Comparison of ENCODE assay signal across 21 mouse cellular contexts in genomic region chr10:23004768-23005167, GRCm38 (mm10).
A peak's percentile ranks its signal among the peaks of the same experiment; 100 is the strongest.
DNase-seq lines count a peak whose midpoint lies in the region; ATAC-seq and TF ChIP-seq lines count a peak whose summit lies in the region.
"Had no signal": no experiment of that assay in that cellular context is flagged by ENCODE, and none has a peak within 500 bp of the region (broad histone marks: within the 10 kb centered on the region; RNA-seq: fewer than 3 reads in every experiment).

No protein-coding gene starts in this region.

- H3K27me3 ChIP-seq in forebrain, postnatal 0 days (ENCODE audit: insufficient read depth, low read length), result no peaks in the 10 kb centered on the region
- H3K27me3 ChIP-seq in forebrain, embryonic 15.5 days, result no peaks in the 10 kb centered on the region
- H3K27me3 ChIP-seq in midbrain, embryonic 14.5 days (ENCODE audit: control insufficient read depth, insufficient read depth, low read length), result no peaks in the 10 kb centered on the region
- no peaks in the 10 kb centered on the region for H3K27me3 ChIP-seq in midbrain, embryonic 13.5 days
- H3K27me3 ChIP-seq in neural tube, embryonic 14.5 days (ENCODE audit: control insufficient read depth, insufficient read depth, low read length), result no peaks in the 10 kb centered on the region
- H3K27me3 ChIP-seq: forebrain, embryonic 13.5 days; heart, embryonic 12.5 days; heart, embryonic 15.5 days; hindbrain, embryonic 12.5 days had no signal

- TF ChIP-seq CTCF in forebrain, postnatal 0 days (IDR thresholded peaks at IDR 0.05; ENCODE audit: low read depth), result no peak

- H3K27ac ChIP-seq in forebrain, postnatal 0 days (ENCODE audit: low read depth, low read length), result no peak overlapping the region
- H3K27ac ChIP-seq in forebrain, embryonic 15.5 days (replicated peaks), result no peak overlapping the region
- H3K27ac ChIP-seq in midbrain, embryonic 14.5 days (replicated peaks; ENCODE audit: low read depth, low read length), result no peak overlapping the region
- no peak overlapping the region for H3K27ac ChIP-seq in midbrain, embryonic 13.5 days
- H3K27ac ChIP-seq in neural tube, embryonic 14.5 days (ENCODE audit: low read depth, low read length), result no peak overlapping the region
- H3K27ac ChIP-seq: forebrain, embryonic 10.5 days; forebrain, embryonic 13.5 days; hindbrain, embryonic 12.5 days had no signal

- ATAC-seq in forebrain, postnatal 0 days, result 0 out of 2 replicates have a peak, but pooled peaks have one; percentile 47
- ATAC-seq in forebrain, embryonic 15.5 days (replicated peaks), result no peak
- ATAC-seq in midbrain, embryonic 14.5 days (ENCODE audit: low FRiP score, low TSS enrichment), result no peak
- ATAC-seq in midbrain, embryonic 13.5 days, result no peak
- 0 out of 2 replicates have a peak, but pooled peaks have one; percentile 31 for ATAC-seq in neural tube, embryonic 14.5 days (ENCODE audit: low read depth)
- ATAC-seq: activated CD4-positive, CD25-positive, alpha-beta regulatory T cell, adult 4 months; forebrain, embryonic 13.5 days had no signal

- no peak overlapping the region for H3K4me3 ChIP-seq in forebrain, postnatal 0 days (ENCODE audit: low read depth, low read length)
- H3K4me3 ChIP-seq in forebrain, embryonic 15.5 days, result no peak overlapping the region
- no peak overlapping the region for H3K4me3 ChIP-seq in midbrain, embryonic 14.5 days (replicated peaks; ENCODE audit: low read depth, low read length)
- H3K4me3 ChIP-seq in midbrain, embryonic 13.5 days (replicated peaks), result no peak overlapping the region
- no peak overlapping the region for H3K4me3 ChIP-seq in neural tube, embryonic 14.5 days (ENCODE audit: low read depth, low read length)
- H3K4me3 ChIP-seq: forebrain, embryonic 10.5 days; forebrain, embryonic 13.5 days; heart, embryonic 12.5 days; heart, embryonic 15.5 days; hindbrain, embryonic 12.5 days had no signal

- H3K9ac ChIP-seq in forebrain, postnatal 0 days, result no peak overlapping the region
- H3K9ac ChIP-seq in forebrain, embryonic 15.5 days (replicated peaks), result no peak overlapping the region
- H3K9ac ChIP-seq in midbrain, embryonic 14.5 days (replicated peaks; ENCODE audit: low read length), result no peak overlapping the region
- no peak overlapping the region for H3K9ac ChIP-seq in midbrain, embryonic 13.5 days (replicated peaks)
- H3K9ac ChIP-seq in neural tube, embryonic 14.5 days (replicated peaks; ENCODE audit: low read depth, low read length), result no peak overlapping the region
- H3K9ac ChIP-seq: forebrain, embryonic 13.5 days; heart, embryonic 12.5 days; heart, embryonic 15.5 days; hindbrain, embryonic 12.5 days had no signal

- no peak overlapping the region for H3K4me2 ChIP-seq in forebrain, postnatal 0 days (ENCODE audit: low read depth)
- H3K4me2 ChIP-seq in forebrain, embryonic 15.5 days (replicated peaks), result no peak overlapping the region
- no peak overlapping the region for H3K4me2 ChIP-seq in midbrain, embryonic 14.5 days (ENCODE audit: low read length)
- no peak overlapping the region for H3K4me2 ChIP-seq in midbrain, embryonic 13.5 days (replicated peaks)
- H3K4me2 ChIP-seq in neural tube, embryonic 14.5 days (ENCODE audit: low read depth, low read length), result no peak overlapping the region
- H3K4me2 ChIP-seq: forebrain, embryonic 13.5 days; heart, embryonic 12.5 days; heart, embryonic 15.5 days; hindbrain, embryonic 12.5 days had no signal

- no peaks in the 10 kb centered on the region for H3K36me3 ChIP-seq in forebrain, postnatal 0 days (ENCODE audit: insufficient read depth)
- no peaks in the 10 kb centered on the region for H3K36me3 ChIP-seq in forebrain, embryonic 15.5 days
- H3K36me3 ChIP-seq in midbrain, embryonic 14.5 days (ENCODE audit: control insufficient read depth, insufficient read depth, low read length), result no peaks in the 10 kb centered on the region
- H3K36me3 ChIP-seq in midbrain, embryonic 13.5 days, result no peaks in the 10 kb centered on the region
- H3K36me3 ChIP-seq in neural tube, embryonic 14.5 days (ENCODE audit: control insufficient read depth, insufficient read depth, low read length), result no peaks in the 10 kb centered on the region
- H3K36me3 ChIP-seq: forebrain, embryonic 10.5 days; heart, embryonic 12.5 days; heart, embryonic 15.5 days; hindbrain, embryonic 12.5 days had no signal

- no peak for DNase-seq in forebrain, postnatal 0 days
- DNase-seq in midbrain, embryonic 14.5 days, result peak; percentile 33
- no peak for DNase-seq in neural tube, embryonic 10.5 days (ENCODE audit: extremely low spot score, low spot score)
- DNase-seq: adrenal gland, adult 8-10 months; adrenal gland, postnatal 25 days; cerebellum, adult 18-20 months; cerebellum, adult 9-10 months; cerebellum, postnatal 14 days; gastrocnemius, postnatal 25 days; heart, adult 18-20 months; heart, postnatal 10 days; heart, postnatal 36 days had no signal

- no peaks in the 10 kb centered on the region for H3K9me3 ChIP-seq in forebrain, postnatal 0 days (ENCODE audit: low read length)
- H3K9me3 ChIP-seq in forebrain, embryonic 15.5 days, result no peaks in the 10 kb centered on the region
- no peaks in the 10 kb centered on the region for H3K9me3 ChIP-seq in midbrain, embryonic 14.5 days (ENCODE audit: control insufficient read depth, low read length)
- H3K9me3 ChIP-seq in midbrain, embryonic 13.5 days, result no peaks in the 10 kb centered on the region
- no peaks in the 10 kb centered on the region for H3K9me3 ChIP-seq in neural tube, embryonic 14.5 days (ENCODE audit: control insufficient read depth, low read length)
- H3K9me3 ChIP-seq: forebrain, embryonic 10.5 days; forebrain, embryonic 13.5 days; heart, embryonic 12.5 days; heart, embryonic 15.5 days; hindbrain, embryonic 12.5 days had no signal

- WGBS in forebrain, postnatal 0 days, result 78% methylated on average over 1 of the region's 1 CpGs
- 82% methylated on average over 1 of the region's 1 CpGs for WGBS in forebrain, embryonic 15.5 days
- 77% methylated on average over 1 of the region's 1 CpGs for WGBS in midbrain, embryonic 14.5 days
- WGBS in midbrain, embryonic 13.5 days, result 73% methylated on average over 1 of the region's 1 CpGs
- WGBS in neural tube, embryonic 14.5 days, result 80% methylated on average over 1 of the region's 1 CpGs

- H3K4me1 ChIP-seq in forebrain, postnatal 0 days (ENCODE audit: insufficient read depth), result no peaks in the 10 kb centered on the region
- peaks cover 3% of the 10 kb centered on the region for H3K4me1 ChIP-seq in forebrain, embryonic 15.5 days
- no peaks in the 10 kb centered on the region for H3K4me1 ChIP-seq in midbrain, embryonic 14.5 days (ENCODE audit: control insufficient read depth, insufficient read depth, low read length)
- H3K4me1 ChIP-seq in midbrain, embryonic 13.5 days (replicated peaks), result no peaks in the 10 kb centered on the region
- no peaks in the 10 kb centered on the region for H3K4me1 ChIP-seq in neural tube, embryonic 14.5 days (ENCODE audit: control insufficient read depth, insufficient read depth, low read length)
- H3K4me1 ChIP-seq: forebrain, embryonic 10.5 days; heart, embryonic 12.5 days; heart, embryonic 15.5 days; hindbrain, embryonic 12.5 days had no signal

Comparison
In these comparisons a context has a peak if more than half of its experiments do, and no peak if none do; other contexts are left out.
1. ATAC-seq: peak in forebrain, postnatal 0 days (single experiment) and neural tube, embryonic 14.5 days (single experiment); none in forebrain, embryonic 15.5 days (single experiment), midbrain, embryonic 14.5 days (single experiment) and midbrain, embryonic 13.5 days (single experiment).